Mouse (Mus musculus) E14TG2a.4 (cell line): Measurements from ENCODE around the gene Nolc1.

Source experiments
- CTCF ChIP-seq: conservative IDR thresholded peaks from 2 replicates; pipeline ENCODE4 v1.5.1; 2014; ENCODE audit warnings: low read length
- NANOG ChIP-seq: IDR thresholded peaks from 2 replicates; pipeline ENCODE4 v1.6.1; 2014; ENCODE audit warnings: borderline replicate concordance, low read length, mixed read lengths

DNA sequence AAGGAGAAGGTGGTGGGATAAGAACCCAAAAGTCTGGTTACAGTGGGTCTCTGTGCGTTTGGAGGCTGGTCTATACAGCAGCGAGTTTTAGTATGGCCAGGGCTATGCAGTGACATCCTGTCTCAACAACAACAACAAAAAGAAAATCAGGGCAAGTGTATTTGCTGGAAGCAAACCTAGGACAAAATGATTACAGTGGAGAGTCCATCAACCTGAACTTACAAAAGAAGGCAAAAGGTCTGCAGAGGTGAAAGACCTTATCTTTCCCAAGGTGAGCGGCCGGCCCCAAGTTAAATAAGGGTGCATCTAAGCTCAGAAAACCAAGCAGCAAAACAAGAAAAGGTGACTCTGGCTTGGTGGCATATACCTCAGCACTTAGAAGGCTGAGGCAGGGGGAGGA lies 16.0 kb downstream of the Nolc1 start:
- TF ChIP-seq CTCF (no peak), NANOG (no peak)
